Mouse (Mus musculus) limb, embryonic 11.5 days (tissue): ENCODE results near the gene Alkbh2. TPM values are rescaled to one million over a fixed set of nuclear protein-coding genes. Genes with fewer than 3 reads are reported as not detected.
A peak's percentile ranks its signal among the peaks of the same experiment; 100 is the strongest.

ENCODE experiments used
- ATAC-seq: fragments of 200-750 bp; cut with Nextera tagmentation; 2 replicates; pipeline ENCODE4 v1.8.0; 2017; ENCODE audit warnings: low read depth; ENCODE audit not compliant: insufficient number of reproducible peaks, low FRiP score, low TSS enrichment
- DNase-seq: peaks from one replicate; pipeline ENCODE4 v3.0.0-alpha.2; 2015; ENCODE audit warnings: low spot score
- H3K27ac ChIP-seq: fragments of 300-500 bp; sonication (generic); replicated peaks from 2 replicates; pipeline ENCODE4 v1.5.1; 2014; ENCODE audit warnings: low read depth, mild to moderate bottlenecking, low read length
- H3K27me3 ChIP-seq: fragments of 300-500 bp; sonication (generic); 2 replicates; pipeline ENCODE4 v1.6.1; 2014; ENCODE audit warnings: mild to moderate bottlenecking, low read length, mixed read lengths; ENCODE audit not compliant: control insufficient read depth, insufficient read depth
- H3K36me3 ChIP-seq: fragments of 300-500 bp; sonication (generic); 2 replicates; pipeline ENCODE4 v1.6.1; 2014; ENCODE audit warnings: mild to moderate bottlenecking, low read length, moderate library complexity, mixed read lengths; ENCODE audit not compliant: control insufficient read depth, insufficient read depth
- H3K4me1 ChIP-seq: fragments of 300-500 bp; sonication (generic); 2 replicates; pipeline ENCODE4 v1.6.1; 2014; ENCODE audit warnings: low read length, mixed read lengths; ENCODE audit not compliant: control insufficient read depth, insufficient read depth
- H3K4me2 ChIP-seq: fragments of 300-500 bp; sonication (generic); 2 replicates; pipeline ENCODE4 v1.6.1; 2014; ENCODE audit warnings: low read depth, mild to moderate bottlenecking, moderate library complexity; ENCODE audit not compliant: severe bottlenecking
- H3K4me3 ChIP-seq: fragments of 300-500 bp; sonication (generic); 2 replicates; pipeline ENCODE4 v1.5.1; 2014; ENCODE audit warnings: low read depth, low read length
- H3K9ac ChIP-seq: fragments of 300-500 bp; sonication (generic); 2 replicates; pipeline ENCODE4 v1.6.1; 2014; ENCODE audit warnings: mild to moderate bottlenecking, low read length
- H3K9me3 ChIP-seq: fragments of 300-500 bp; sonication (generic); 2 replicates; pipeline ENCODE4 v1.6.1; 2016; ENCODE audit warnings: low read length; ENCODE audit not compliant: control insufficient read depth
- WGBS: fragments of 180-500 bp; shearing (Covaris S2); extraction: QIAGEN DNeasy Blood & Tissue Kit; methylation state at CpG from one replicate; pipeline ENCODE4 v1.1.7; 2014; 5-methylcytosine and 5-hydroxymethylcytosine counted together
- polyA plus RNA-seq: library from polyadenylated mRNA; unstranded; fragments of >200 nt; fragmentation: Nextera tagmentation; extraction: Ambion mirVana; gene quantifications from 2 replicates; pipeline ENCODE4 v1.2.1, GENCODE M21; 2014

The Alkbh2 gene
- polyA plus RNA-seq, 1 experiment from 2014 or later: 14.6 TPM

- peak overlapping the region; percentile 32 for H3K27ac ChIP-seq
Measured at GRCm38 (mm10) chr5:114099709-114100389, 28.2 kb downstream of the Alkbh2 start.

GRCm38 (mm10) chr5:114091057-114091807 lies 36.8 kb downstream of the Alkbh2 start, which contains the start of gene Svop:
TSS of gene Svop (minus strand) at chr5:114091570.
- no peaks in the 10 kb centered on the region for H3K9me3 ChIP-seq
- peak within 1 kb of the TSS; percentile 44 for H3K4me2 ChIP-seq
- no peak within 1 kb of the TSS for H3K9ac ChIP-seq
- no peaks in the 10 kb centered on the region; the same call in 1 of the 2 replicates for H3K4me1 ChIP-seq
- peak; percentile 92 for DNase-seq
- no peak within 1 kb of the TSS for H3K27ac ChIP-seq
- 2% methylated on average over 39 of the region's 40 CpGs for WGBS
- H3K36me3 ChIP-seq: no peaks in the 10 kb centered on the region
- no peaks in the 10 kb centered on the region; the same call in 1 of the 2 replicates for H3K27me3 ChIP-seq
- H3K4me3 ChIP-seq: peak within 1 kb of the TSS; percentile 11; the same call in 1 of the 2 replicates
- ATAC-seq: no peak

More at GRCm38 (mm10) chr5:114099709-114100389, 28.2 kb downstream of the Alkbh2 start:
- Histone ChIP-seq H3K4me1 (peaks cover 7% of the 10 kb centered on the region), H3K36me3 (no peaks in the 10 kb centered on the region; the same call in 1 of the 2 replicates), H3K9ac (peak overlapping the region; percentile 89), H3K4me2 (peak overlapping the region; percentile 80), H3K27me3 (no peaks in the 10 kb centered on the region), H3K9me3 (no peaks in the 10 kb centered on the region), H3K4me3 (peak overlapping the region; percentile 81)
- DNase-seq: peak; percentile 97
- 7% methylated on average over 37 of the region's 37 CpGs for WGBS
- ATAC-seq: peak; percentile 89

DNA sequence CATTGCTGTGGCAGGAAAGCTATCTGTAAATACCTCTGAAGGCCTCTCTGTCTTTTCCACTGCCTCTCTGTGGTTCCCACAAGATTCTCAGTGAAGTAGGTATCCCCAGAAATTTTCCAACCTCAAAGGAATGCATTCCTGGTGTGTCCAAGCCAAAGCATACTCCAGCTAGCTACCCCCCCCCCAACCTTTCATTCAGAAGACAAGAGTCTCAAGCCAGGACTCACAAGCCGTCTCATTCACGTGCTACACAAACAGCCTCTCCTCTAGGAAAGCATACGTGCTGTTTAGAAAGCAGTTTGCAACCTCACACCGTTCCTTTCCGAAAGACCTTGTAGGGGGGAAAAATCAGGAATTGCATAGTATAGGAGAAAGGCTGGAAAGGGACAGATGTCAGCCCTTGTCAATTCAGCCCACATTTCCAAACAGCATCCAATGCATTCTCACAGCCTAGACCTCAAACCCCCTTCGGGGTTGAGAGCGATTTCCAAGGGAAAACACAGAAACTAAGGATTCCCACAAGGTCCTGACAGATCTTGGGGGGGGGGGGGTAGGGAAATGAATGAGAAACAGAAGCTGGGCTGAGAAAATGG lies 37.5 kb downstream of the Alkbh2 start:
- no peak for DNase-seq
- H3K36me3 ChIP-seq: no peaks in the 10 kb centered on the region
- no peaks in the 10 kb centered on the region; the same call in 1 of the 2 replicates for H3K4me1 ChIP-seq
- H3K9ac ChIP-seq: no peak overlapping the region
- WGBS: 24% methylated on average over 7 of the region's 7 CpGs
- H3K9me3 ChIP-seq: no peaks in the 10 kb centered on the region
- H3K27me3 ChIP-seq: no peaks in the 10 kb centered on the region; the same call in 1 of the 2 replicates
- no peak overlapping the region for H3K27ac ChIP-seq
- H3K4me2 ChIP-seq: no peak overlapping the region; the same call in 1 of the 2 replicates
- no peak for ATAC-seq
- H3K4me3 ChIP-seq: no peak overlapping the region

GRCm38 (mm10) chr5:114087875-114088480 lies 40.0 kb downstream of the Alkbh2 start:
- DNase-seq: no peak
- Histone ChIP-seq H3K4me3 (no peak overlapping the region), H3K36me3 (no peaks in the 10 kb centered on the region), H3K27ac (no peak overlapping the region), H3K4me2 (no peak overlapping the region), H3K9ac (no peak overlapping the region), H3K27me3 (no peaks in the 10 kb centered on the region; the same call in 1 of the 2 replicates), H3K4me1 (no peaks in the 10 kb centered on the region; the same call in 1 of the 2 replicates), H3K9me3 (no peaks in the 10 kb centered on the region)
- 76% methylated on average over 12 of the region's 12 CpGs for WGBS
- no peak for ATAC-seq

- H3K36me3 ChIP-seq: no peaks in the 10 kb centered on the region
- no peak overlapping the region for H3K4me3 ChIP-seq
- H3K4me1 ChIP-seq: no peaks in the 10 kb centered on the region
- H3K4me2 ChIP-seq: no peak overlapping the region
- no peak overlapping the region for H3K9ac ChIP-seq
- WGBS: 78% methylated on average over 14 of the region's 14 CpGs
- ATAC-seq: no peak
- no peak for DNase-seq
- no peaks in the 10 kb centered on the region for H3K27me3 ChIP-seq
- H3K9me3 ChIP-seq: no peaks in the 10 kb centered on the region
- no peak overlapping the region for H3K27ac ChIP-seq
Measured at GRCm38 (mm10) chr5:114085501-114085900, 42.5 kb downstream of the Alkbh2 start.

GRCm38 (mm10) chr5:114077009-114077408 lies 51.0 kb downstream of the Alkbh2 start:
- H3K27me3 ChIP-seq: no peaks in the 10 kb centered on the region
- no peak overlapping the region; the same call in 1 of the 2 replicates for H3K9ac ChIP-seq
- no peak overlapping the region for H3K27ac ChIP-seq
- H3K9me3 ChIP-seq: no peaks in the 10 kb centered on the region
- ATAC-seq (no peak), DNase-seq (no peak)
- H3K4me1 ChIP-seq: no peaks in the 10 kb centered on the region
- H3K4me2 ChIP-seq: no peak overlapping the region
- H3K36me3 ChIP-seq: no peaks in the 10 kb centered on the region
- H3K4me3 ChIP-seq: no peak overlapping the region
- WGBS: 75% methylated on average over 8 of the region's 8 CpGs
